Mouse (Mus musculus) cerebellum, adult 18-20 months (tissue): Measurements from ENCODE around the gene Olfr1299.

ENCODE experiments used
- DNase-seq, 2 experiments: peaks; one replicate each; pipeline ENCODE4 v3.0.0; 2021

Olfr1299 gene

GRCm38 (mm10) chr2:111661119-111661518, at the start of gene Olfr1299:
TSS of gene Olfr1299 (plus strand) at chr2:111661419.
- no peak for DNase-seq

- DNase-seq, result no peak
These were observed 34.8 kb upstream of the Olfr1299 start, which contains the start of gene Olfr1297 for GRCm38 (mm10) chr2:111626397-111626796. TSS of gene Olfr1297 (minus strand) at chr2:111626497.

GRCm38 (mm10) chr2:111649101-111649500, 12.1 kb upstream of the Olfr1299 start, which contains the start of gene Olfr1298:
TSS of gene Olfr1298 (minus strand) at chr2:111649201.
- no peak for DNase-seq
